Mouse (Mus musculus): ENCODE results near the gene Zc3h12a.

- no peak for TF ChIP-seq CTCF (IDR thresholded peaks at IDR 0.05; ENCODE audit: extremely low read depth, insufficient read depth, insufficient read length, insufficient replicate concordance)
- no peak for TF ChIP-seq POLR2A (IDR thresholded peaks at IDR 0.05; ENCODE audit: low read depth, low read length)
These were observed 10.7 kb downstream of the Zc3h12a start for GRCm38 (mm10) chr4:125116929-125117328.

Measured in spleen, adult 2 months (tissue).